Mouse (Mus musculus) urinary bladder, postnatal 25 days (tissue): ENCODE measurements at regions not wholly inside any gene's neighbourhood (a gene's known extent, or its start where the extent isn't known, plus 50 kb on each side); places are given as distances from the start of the nearest gene placed in this dataset.

Experiments used
- DNase-seq: peaks from one replicate; pipeline ENCODE4 v3.0.0; 2022; ENCODE audit warnings: low spot score

DNA sequence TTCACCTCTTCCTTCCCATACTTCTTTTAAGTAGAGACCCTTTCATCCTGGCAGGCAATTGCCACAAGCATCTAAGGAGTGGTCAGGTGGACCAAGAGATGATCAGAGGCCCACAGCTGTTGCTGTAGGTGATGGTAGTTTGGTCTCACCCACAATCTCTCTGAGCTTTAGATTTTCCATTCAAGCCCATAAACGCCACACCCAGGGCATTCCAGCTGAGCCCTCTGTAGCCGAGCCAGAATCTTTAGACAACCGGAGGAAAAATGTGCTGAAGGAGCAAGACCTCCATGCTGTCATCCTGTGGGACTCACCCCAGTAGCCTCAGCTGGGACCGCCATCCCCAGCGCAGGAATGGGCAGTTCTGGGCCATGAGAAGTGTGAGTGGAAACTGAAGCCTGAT lies 93.7 kb upstream of the Dlx2 start:
- no peak for DNase-seq

DNA sequence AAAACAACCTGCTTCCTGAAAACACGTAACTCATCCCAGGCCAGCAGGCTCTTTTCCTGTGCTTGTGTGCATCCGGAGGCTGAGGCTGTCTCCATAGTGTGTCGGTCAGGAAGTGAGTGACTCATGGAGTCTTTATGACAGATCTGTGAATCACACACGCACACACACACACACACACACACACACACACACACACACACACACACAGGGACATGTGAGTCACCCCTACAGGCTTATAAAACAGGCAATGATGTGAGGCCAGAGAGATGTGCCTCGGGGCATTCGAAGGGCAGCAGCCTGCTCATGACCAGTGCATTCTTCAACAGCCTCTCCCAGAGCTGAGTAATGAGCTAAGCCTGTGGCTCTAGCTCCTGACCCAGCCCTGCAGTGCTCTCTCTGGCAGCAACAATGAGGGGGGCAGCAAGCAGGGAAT lies 97.5 kb upstream of the Dlx2 start:
- DNase-seq: peak; percentile 43

DNA sequence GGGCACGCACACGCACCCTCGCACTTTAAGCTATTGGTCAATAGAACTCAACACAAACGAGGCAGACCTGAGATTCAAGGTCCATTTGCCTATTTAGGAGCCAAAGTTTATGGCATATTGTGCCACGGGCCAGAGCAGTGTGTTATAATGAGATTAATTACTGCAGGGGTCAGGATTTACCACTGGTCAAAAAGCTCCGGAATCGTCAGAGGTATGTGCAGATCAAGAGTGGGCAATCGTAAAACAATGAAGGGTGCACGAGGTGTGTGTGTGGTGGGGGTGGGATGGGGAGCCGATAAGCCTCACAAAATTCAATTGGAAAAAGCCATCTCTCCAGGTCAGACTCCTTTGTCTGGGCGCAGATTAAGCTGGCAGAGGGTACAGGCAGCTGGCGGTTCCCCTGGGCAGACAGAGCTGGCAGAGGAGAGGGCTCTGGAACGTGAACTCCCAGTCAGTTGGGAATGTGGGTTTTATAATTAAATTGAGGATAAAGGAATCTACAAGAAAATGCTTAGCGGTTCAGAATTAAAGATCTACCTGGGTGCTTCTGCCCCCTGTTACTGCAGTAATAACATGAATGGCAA lies 97.4 kb upstream of the Itga6 start:
- DNase-seq: no peak

DNA sequence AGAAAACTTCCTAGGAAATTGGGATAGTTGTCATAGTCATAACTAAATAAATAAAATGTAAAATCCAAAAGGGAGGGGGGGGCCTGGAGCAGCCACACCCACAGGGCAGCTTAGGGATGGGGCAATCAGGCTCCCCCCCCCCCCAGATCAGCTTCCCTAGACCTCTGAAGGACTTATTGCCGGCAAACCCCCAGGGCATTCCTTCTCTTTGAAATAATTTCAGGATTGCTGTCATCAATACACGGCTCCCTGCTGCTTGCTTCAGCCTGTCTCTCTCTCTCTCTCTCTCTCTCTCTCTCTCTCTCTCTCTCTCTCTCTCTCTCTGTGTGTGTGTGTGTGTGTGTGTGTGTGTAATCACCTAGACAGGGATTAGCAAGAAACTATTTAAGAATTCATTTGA lies 93.8 kb upstream of the Itga6 start:
- DNase-seq: no peak

DNA sequence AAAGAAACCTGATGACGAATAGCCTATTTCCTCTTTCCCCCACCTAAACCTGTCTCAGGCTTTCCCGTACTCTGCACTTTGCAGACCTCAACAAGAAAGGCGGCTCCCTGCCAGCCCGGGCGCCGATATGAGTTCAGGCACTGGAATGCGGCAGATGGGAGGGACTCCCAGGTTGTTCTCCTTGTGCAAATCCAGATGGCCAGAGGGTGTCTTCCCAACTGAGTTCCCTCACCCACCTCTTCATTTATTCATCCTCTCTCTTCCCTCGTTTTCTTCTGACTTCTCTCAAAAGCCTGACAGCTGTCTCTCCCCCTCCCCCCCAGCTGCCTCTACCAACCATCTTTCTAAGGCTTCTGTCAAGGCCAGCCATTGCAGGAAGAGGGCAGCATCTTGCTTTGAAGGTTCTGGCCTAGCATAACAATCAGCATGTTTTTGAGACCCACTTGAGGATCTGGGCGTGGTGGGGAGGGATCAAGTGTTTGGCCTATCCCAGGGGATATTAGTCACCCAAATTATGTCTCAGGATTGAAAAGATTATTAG lies 93.1 kb upstream of the Itga6 start:
- peak; percentile 51 for DNase-seq

DNA sequence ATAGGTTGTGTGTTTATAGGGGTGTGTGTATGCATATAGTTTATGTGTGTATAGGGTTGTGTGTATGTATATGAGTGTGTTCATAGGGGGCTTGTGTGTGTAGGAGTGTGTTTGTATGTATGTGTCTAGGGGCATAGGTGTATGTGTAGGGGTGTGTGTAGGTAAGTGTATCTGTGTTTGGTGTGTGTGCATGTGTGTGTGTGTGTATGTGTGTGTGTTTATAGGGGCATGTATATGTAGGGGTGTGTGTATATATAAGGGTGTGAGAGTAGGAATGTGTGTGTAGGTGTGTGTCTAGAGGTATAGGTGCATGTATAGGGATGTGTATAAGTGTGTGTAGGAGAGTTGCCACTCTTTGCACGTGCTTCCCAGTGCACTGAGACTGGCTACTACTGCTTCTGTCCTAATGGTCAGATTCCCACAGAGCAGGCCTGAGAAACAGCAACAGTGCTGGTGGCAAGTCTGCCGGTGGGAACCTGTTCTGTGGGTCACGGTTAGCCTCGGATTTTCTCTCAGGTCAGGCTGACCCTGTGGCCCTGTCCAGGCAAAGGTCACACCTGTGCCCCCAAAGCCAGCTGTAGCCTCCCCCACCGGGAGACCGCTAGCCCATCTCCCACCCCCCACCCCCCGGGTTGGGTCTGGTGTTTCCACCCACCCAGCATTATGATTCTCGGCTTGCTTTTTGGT lies 90.5 kb upstream of the Itga6 start:
- DNase-seq: no peak

DNA sequence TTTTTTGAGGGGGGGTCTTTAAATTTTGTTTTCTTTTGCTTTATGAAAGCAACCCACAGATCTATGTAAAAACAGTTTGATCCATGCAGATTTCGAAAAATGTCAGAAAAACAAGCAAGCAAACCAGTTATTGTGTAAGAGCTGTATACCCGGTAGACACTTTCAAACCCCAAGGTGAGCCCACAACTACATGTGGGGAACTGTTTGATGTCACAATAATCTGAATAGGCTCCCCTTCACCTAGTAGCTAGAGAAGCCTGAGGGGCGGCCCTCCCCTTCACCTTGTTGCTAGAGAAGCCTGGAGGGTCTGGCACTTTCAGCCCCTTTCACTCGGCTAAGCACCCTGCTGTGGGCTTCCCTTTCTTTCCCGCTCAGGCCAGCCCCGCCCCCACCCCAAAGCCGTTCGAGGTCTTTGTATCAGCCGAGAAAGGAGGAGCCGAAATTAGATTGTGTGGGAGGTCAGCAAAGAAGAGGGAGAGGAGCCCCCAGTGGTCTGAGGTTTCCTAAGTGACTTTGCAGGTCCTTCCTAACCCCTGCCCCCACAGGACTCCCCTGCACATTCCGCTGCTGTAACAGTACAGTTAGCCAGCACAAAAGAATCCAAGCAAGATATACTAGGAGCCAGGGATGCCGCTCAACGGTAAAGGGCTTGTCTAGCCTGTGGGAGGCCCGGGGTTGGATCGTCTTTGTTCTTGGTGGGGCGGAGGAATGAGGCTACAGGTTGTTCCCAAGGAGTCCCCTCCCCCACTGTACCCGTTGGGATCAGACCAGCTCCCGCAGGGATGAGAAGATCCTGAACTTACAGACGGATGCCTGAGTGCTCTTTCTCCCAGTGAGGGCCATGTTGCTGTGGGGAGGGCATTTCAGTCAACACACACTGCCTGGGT lies 89.7 kb upstream of the Itga6 start:
- DNase-seq: no peak

DNA sequence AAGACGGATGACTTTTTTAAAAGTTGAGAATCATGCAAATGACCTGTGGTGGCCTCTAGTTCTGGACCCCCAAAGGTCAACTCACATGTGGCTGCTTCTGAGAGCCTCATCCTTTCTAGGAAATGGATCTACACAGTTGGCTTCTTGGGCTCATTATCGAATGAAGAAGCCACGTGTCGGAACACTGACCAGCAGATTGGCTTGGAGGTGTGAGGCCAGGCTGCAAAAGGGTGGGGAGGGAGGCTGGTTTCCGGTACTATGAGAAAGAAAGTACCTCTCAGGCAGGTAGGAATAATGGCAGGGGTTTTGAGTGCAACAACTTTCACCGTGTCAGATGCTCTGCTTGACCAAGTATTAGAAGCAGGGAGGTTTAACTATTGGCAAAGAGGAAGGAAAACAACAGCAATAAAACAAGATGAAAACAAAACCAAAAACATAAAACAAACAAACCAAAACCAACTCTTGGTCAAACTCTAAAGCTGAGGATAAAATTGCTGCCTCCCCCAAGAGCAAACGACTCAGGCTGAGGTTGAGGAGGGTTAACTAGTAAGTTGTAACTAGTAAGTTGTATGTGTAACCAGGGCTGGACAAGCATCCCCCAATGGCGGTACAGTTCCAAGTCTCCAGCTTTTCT lies 88.7 kb upstream of the Itga6 start:
- DNase-seq: no peak

DNA sequence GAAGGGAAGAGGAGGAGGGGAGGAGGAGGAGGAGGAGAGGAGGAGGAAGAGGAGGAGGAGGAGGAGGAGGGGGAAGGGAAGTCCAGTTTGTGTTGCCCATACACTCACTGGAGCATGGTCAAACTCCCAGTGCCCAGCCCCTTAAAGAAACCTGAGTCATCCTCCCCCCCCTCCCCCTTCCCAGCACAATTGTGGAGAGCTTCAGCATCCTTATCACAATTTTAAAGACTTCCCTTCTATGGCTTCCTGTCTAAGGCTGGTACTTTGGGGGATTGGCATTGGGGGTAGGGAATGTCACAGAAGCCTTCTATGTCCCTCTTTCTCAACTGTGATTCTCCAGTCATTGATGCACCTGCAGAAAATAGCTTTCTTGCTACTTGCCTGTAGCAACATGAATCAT lies 84.0 kb upstream of the Itga6 start:
- DNase-seq: no peak

DNA sequence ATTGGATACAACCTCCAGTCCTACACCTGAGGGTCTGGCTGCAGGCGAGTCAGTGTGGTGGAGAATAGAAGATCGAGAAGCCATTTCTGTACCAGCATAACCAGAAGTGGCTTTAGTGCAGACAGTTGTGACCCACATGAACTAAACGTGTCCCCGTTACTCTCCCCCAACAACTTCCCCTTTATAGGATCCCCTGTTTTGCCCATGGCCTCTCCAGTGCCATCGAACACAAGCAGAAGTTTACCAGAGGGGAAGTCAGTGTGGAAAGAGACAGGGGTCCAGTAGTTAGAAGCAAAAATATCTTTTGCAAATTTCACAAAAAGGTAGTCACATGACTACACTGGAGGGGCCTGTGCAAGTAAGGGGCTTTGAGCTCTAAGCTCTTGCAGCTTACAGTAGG lies 83.4 kb upstream of the Itga6 start:
- DNase-seq: no peak

DNA sequence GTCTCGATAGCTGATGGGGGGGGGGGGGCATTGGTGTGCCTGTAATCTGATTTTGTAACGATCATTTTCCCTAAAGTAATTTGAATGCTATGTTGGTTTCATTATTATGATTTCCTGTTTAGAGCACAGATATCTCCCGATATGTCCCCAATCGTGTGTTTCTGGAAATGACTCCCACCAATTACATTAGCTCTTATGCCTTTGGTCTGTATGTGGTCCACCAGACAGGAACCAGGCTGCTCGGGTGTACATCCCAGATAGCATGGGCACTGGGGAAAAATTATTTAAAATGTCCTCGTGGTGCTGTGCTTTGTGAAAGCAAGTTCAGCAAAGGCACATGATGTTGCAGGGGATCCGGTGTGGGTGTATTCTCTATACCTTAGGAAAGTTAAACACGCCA lies 82.0 kb upstream of the Itga6 start:
- no peak for DNase-seq

DNA sequence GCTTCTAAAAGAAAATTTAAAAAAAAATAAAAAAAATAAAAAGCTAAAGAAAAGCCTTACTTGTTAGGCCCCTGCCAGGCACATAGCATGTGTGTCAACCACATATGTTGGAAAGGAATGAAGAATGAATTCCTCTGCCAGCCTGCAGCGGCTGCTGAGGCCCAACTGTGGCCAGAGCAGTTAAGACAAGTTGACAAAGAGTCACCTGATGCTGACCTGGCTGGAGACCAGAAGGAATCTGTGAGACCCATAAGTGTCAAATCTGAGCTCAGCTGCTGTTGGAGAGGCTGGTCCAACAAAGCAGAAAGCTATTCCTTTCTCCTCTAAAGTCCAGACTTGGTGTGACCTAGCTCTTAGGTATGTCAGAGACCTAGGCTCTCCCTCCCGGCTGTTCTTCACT lies 78.5 kb upstream of the Itga6 start:
- no peak for DNase-seq

DNA sequence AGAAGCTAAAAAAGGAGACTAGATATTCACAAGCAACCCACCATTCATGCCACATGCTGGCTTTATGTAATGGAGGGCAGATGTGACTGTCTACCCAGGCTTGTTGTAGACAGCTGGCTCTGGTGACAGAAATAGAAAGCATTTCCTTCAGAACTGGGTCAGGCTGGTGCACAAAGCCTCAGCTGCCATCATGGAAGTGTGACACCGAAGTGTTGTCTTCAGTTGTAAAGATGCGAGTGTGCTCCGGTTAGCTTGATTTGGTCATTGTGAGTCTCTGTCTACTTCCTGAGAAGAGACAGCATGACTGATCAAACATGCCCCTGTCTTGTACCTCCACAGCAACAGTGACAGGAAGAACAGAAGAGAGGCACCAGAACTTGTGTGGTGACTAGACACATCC lies 77.7 kb upstream of the Itga6 start:
- DNase-seq: no peak

DNA sequence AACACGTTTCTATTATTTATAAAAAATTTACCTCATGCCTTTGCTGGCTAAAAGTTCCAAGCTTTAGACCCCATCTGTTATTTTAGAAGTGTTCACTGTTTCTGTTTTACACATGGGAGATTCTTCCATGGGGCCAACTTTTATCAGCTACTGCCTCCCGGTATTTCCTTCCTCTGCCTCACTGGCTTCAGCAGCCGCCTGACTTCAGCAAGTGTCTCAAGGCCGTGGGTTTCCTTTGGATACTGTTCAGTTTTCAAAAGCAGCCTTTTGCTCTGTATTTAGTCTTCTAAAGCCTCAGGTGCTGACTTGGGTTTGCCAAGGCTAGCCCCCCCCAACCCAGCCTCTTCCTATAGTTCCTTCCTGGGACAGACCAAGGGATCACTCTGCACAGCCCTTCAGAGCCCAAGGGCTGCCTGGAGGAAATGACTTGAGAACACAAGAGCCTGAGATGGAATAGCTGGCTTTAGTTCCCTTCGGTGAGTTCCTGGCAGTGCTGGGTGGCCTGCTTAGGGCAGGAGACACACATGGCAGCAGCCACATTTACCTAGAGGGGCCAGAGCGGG lies 75.1 kb upstream of the Itga6 start:
- no peak for DNase-seq

DNA sequence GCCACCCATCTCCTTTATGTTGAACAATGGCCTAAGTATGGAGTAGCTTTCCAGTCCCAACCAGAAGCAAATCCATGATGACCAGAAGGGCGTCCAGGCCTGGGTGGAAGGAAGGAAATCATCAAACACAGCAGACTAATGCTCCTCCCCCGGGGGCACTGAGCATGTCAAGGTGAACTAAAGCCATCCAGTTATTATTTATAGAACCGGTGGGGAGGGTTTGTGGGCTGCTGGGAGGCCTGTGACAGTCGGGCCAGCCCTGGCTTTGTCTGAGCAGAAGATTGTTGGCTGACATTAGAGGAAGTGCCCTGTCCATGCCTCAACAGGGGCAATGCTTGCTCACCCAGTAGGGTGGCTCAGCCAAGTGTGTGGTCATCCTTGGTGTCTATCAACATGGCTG lies 74.5 kb upstream of the Itga6 start:
- DNase-seq: no peak

DNA sequence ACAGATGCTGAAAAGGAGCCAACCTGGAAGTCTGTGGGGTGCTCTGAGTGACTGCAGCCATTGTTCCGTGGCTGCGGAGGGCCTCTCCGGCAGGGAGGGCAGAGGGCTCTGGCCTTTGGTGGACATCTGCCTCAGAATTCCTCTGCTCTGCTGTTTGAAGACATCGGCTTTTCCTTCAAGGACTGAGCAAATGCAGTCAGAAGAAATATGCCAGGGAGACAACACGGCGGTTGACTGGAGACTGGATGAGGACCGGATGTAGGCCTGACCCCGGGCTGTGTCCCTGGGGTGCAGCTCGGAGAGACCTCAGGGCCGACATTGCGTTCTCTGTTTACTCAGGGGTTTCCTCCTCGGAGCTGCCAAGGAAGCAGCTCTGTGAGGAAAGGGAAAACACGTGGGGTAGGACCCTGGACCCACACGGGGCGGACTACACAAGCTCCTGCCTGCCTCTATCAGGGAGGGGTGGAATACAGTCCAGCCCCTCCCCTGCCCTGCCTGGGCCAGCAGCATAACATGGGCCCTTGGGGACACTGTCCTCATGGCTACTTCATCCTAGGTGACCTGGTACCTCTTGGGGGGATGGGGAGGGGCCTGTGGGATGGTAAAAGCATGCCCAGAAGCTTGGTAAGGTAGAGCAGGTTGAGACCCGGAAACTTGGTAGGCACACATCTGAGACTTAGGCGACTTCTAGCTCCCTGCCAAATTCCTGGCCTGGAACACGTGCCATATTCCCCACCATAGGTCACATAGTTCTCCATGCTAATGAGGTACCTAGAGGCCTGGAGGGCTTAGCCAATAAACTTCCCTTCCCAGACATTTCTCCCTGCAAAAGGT lies 72.1 kb upstream of the Itga6 start:
- DNase-seq: no peak

DNA sequence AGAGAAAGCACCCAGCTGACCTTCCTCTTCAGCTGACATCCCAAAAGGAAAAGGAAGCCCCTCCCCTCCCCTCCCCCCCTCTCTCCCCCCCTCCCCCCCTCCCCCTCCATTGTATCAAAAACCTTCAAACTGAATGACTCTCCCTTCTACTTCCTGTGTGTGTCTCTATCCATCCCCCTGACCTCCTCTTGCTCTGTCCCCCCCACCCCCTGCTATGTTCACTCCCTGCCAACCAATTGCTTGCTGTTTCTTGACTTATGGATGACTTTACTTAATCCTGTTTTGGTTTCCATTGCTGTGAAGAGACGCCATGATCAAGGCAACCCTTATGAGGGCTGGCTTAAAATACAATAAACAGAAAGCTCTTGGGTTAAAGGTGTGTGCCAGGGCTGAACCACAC lies 64.7 kb upstream of the Itga6 start:
- DNase-seq: no peak

DNA sequence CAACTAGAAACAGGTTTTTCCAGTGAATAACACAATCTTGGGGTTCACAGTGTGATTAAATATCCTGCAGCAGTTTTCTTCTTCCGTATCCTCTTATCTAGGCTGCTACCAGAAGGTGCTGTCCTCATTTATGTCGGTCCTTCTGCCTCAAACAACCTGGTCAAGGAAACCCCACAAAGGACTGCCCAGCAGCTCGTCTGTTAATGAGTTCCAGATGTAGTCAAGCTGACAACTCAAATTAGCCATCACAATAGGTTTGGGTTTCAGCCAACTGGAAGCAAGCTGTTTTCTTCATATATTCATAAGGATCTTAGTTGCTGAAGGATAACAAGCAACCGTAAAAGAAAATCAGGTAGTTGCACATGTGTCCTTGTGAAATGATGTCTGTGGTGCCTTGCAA lies 64.3 kb upstream of the Itga6 start:
- no peak for DNase-seq

DNA sequence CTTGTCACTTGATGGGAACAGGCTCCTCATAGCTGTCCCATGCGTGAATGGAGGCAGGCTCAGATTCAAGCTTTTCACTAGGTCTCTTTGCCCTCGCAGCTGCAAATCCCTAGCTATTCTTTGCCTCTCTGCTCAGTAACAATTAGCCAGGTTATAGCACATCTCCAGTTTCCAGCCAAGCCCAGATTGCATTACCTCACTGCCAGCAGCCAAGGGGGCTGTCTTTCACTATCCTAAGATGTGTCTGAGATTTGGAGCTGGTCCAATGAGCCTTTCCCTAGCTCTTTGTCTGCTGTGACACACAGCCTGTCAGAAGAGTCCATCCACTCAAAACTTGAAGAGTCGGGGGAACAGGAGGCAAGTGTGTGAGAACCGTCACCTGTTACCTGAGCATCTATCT lies 62.0 kb upstream of the Itga6 start:
- DNase-seq: no peak

DNA sequence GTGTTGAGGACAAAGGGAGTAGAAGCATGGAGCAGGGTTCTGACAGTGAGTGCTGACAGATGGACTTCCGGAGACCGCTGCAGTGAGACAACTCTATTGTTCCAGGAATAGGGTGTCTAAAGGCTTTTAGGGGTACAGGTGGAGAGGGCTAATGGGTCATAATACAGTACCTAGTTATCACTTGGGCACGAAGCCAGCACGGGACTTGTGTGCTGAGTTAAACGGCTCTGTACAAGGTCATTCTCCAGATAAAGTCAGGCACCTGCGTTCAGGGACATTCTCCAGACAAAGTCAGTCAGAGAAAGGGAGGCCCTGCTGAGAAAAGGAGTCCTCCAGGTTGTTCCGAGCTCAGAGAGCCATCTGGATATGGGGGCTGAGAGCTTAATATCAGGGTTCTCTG lies 60.2 kb upstream of the Itga6 start:
- DNase-seq: no peak

DNA sequence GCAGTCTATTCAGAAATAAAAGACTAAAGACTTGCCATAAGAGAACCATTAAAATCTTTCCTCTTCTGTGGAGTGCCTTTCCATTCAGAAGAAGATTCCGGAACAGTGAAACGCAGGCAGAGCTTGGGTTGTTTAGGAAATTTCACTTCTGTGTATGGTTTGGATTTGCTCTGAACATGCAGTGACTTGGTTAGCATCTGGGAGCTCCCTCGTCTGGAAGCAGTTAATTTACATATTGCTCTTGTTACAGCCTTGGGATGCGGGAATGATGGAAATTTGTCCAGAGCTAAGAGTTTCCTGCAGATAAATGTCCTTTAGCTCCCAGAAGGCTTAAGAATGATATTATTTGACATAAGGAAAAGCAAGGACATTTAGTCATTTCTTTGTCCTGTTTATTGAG lies 56.4 kb upstream of the Itga6 start:
- no peak for DNase-seq
